Mouse (Mus musculus): ENCODE measurements around the gene F7.

DNA sequence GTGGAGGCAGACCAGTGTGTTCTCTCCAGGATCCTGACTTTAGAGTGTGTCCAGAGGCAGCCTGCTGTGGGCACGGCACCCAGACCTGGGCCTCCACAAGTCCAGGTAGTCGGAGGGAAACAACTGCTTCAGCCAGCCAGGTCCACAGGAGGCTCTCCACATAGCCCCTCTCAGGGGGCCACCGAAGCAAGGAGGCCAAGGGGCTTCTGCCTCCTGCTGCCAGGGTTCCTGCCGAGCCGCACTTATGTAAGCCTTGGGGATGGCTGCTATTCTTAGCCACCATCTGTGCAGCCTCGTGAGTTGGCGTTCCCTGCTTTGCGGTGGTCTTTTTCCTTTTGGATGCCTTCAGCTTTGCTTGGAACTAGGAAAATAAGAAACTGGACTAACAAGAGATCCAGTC is 38.3 kb upstream of the F7 start:
- TF ChIP-seq CTCF (IDR thresholded peaks at IDR 0.05; ENCODE audit: low read depth) (no peak), EP300 (IDR thresholded peaks at IDR 0.05; ENCODE audit: low read depth) (no peak)
